Mouse (Mus musculus): ENCODE results near the gene Aspscr1. TPM values are rescaled to one million over a fixed set of nuclear protein-coding genes. Genes with fewer than 3 reads are reported as not detected.
"Not testable (repeated sequence)": the region's sequence is repeated elsewhere in the genome, so short reads cannot be mapped to it uniquely, and the experiment has no call there.

Gene Aspscr1
- polyA plus RNA-seq, 1 experiment from 2014 or later: 141 TPM

DNA sequence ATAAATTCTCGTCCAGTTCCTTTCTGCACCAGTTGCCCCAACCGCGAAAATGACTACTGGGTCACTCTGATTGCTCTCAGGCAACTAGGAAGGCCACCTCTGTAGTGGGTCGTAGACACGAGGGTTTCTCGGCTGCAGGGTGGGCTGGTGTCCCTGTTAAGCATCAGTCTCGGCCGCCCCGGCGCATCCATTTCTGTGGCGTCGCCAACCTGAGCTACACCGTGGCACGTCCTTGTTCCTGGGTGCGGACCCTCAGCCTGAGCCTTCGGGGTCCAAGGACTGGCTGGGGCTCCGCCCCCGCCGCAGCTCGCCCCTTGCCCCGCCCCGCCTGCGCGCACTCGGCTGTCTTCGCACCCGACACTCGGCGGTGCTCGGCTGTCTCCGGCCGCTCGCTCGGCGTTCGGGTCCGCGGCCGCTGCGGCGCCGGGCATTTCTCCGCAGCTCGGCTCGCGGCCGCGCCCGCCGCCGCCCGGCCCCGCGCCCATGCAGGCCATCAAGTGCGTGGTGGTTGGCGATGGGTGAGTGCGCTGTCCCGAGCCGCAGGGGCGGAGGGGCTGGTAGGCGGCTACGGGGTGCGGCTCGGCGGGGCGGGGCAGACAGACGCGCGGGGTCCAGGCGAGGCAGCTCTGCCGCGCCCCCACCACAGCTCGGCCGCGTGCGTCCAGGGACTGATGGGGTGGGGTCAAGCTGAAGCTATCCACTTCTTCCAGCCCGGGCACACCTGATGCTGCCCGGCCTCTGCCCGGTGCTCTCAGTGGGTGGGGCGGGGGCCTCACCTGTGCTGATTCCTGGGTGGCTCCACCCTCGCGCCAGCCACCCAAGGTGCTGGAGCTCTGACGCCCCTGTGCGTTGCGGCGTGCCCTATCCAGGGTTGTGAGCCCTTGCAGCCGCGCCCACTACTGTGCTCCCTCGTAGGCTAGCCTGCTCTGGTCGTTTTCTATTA is 48.6 kb downstream of the Aspscr1 start, which contains the start of gene Rac3:
Gene Rac3 (plus strand): TSS at position 347 of the 943 bp plus-strand sequence.
- H3K9ac ChIP-seq: peak within 1 kb of the TSS; percentile 93
- WGBS: under 1% methylated on average over 83 of the region's 90 CpGs
- H3K27ac ChIP-seq (replicated peaks): peak within 1 kb of the TSS; percentile 73
- peak within 1 kb of the TSS; percentile 96 for H3K4me2 ChIP-seq
- peak within 1 kb of the TSS; percentile 66 for H3K4me3 ChIP-seq
- peak; percentile 88 for ATAC-seq (ENCODE audit: low read depth)
- H3K27me3 ChIP-seq: peaks cover 12% of the 10 kb centered on the region
- peaks cover 27% of the 10 kb centered on the region for H3K4me1 ChIP-seq (replicated peaks)
- H3K36me3 ChIP-seq: peaks cover 48% of the 10 kb centered on the region
- no peaks in the 10 kb centered on the region for H3K9me3 ChIP-seq

DNA sequence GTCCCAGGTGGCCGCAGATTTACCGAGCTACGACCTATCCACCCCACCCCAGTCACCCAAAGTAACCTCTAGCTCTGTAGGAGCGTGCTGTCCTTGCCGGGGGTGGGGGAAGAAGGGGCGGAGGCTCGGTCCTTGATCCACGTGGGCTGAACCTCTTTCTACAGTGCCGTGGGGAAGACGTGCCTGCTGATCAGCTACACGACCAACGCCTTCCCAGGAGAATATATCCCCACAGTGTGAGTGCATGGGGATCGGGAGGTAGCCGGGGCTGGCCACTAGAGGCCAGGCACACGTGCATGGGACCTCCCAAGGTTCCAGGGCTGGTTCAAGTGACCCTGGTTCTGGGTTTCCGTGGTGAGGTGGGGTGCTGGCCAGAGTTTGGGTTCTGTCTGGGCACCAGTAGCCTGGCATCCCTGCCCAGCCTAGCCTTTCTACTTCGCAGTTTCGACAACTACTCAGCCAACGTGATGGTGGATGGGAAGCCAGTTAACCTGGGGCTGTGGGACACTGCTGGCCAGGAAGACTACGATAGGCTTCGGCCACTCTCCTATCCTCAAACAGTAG is 49.4 kb downstream of the Aspscr1 start:
- WGBS: 19% methylated on average over 21 of the region's 21 CpGs
- H3K4me2 ChIP-seq: peak overlapping the region; percentile 96
- no peak; the same call in none of the 2 replicates for ATAC-seq (ENCODE audit: low read depth)
- no peak overlapping the region for H3K27ac ChIP-seq (replicated peaks)
- peaks cover 33% of the 10 kb centered on the region for H3K4me1 ChIP-seq (replicated peaks)
- H3K36me3 ChIP-seq: peaks cover 41% of the 10 kb centered on the region
- peak overlapping the region; percentile 93 for H3K9ac ChIP-seq
- peak overlapping the region; percentile 66 for H3K4me3 ChIP-seq
- peaks cover 12% of the 10 kb centered on the region for H3K27me3 ChIP-seq
- H3K9me3 ChIP-seq: no peaks in the 10 kb centered on the region

DNA sequence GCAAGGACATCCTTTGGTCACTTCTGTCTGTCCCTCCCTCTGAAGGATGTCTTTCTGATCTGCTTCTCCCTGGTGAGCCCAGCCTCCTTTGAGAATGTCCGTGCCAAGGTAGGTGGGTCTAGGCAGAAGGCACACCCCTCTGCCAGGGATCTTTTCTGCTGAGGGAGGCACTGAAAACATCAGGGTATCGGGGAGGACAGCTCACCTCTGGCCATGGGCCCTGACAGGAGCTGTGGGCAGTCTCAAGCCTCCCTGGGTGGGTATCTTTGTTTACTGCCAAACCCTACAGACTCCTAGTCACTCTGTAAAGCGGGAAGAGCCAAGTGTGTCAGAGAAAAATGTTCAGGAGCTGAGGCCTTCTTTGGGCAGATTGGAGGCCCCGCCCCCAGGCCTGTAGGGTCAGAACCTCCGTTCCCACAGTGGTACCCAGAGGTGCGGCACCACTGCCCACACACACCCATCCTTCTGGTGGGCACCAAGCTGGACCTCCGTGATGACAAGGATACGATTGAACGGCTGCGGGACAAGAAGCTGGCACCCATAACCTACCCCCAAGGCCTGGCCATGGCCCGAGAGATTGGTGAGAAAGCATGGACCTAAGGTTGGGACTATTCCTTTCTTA is 50.1 kb downstream of the Aspscr1 start:
- Histone ChIP-seq H3K27ac (replicated peaks) (no peak overlapping the region), H3K4me1 (replicated peaks) (peaks cover 33% of the 10 kb centered on the region), H3K9ac (peak overlapping the region; percentile 93), H3K4me3 (peak overlapping the region; percentile 66), H3K36me3 (peaks cover 33% of the 10 kb centered on the region), H3K9me3 (no peaks in the 10 kb centered on the region), H3K27me3 (peaks cover 12% of the 10 kb centered on the region), H3K4me2 (peak overlapping the region; percentile 96)
- ATAC-seq (ENCODE audit: low read depth): no peak
- 88% methylated on average over 11 of the region's 11 CpGs for WGBS

DNA sequence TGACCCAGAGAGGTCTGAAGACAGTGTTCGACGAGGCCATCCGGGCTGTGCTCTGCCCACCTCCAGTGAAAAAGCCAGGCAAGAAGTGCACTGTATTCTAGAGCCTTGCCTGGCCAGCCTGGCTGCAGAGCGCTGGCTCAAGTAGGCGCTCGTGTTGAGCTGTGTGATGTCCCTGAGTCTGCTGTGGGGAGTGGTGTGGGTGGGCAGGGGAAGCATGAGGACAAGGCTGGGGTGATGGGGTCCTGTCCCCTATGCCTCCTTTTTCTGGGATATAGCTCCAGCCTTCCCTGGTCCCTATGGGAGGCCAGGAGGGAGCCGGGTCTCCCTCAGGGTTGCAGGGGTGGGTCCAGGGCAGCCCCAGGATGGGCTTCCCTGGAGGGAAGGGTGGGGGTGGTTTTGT is 50.7 kb downstream of the Aspscr1 start:
- 0 out of 2 replicates have a peak overlapping the region, but pooled peaks have one; percentile 26 for H3K9ac ChIP-seq
- H3K27me3 ChIP-seq: peaks cover 12% of the 10 kb centered on the region
- no peak for ATAC-seq (ENCODE audit: low read depth)
- no peak overlapping the region for H3K4me2 ChIP-seq
- 87% methylated on average over 7 of the region's 7 CpGs for WGBS
- H3K9me3 ChIP-seq: no peaks in the 10 kb centered on the region
- no peak overlapping the region for H3K27ac ChIP-seq (replicated peaks)
- H3K4me3 ChIP-seq: no peak overlapping the region
- H3K4me1 ChIP-seq (replicated peaks): peaks cover 33% of the 10 kb centered on the region
- H3K36me3 ChIP-seq: peaks cover 27% of the 10 kb centered on the region

- H3K4me2 ChIP-seq: peak overlapping the region; percentile 81
- H3K27ac ChIP-seq (replicated peaks): no peak overlapping the region
- peaks cover 28% of the 10 kb centered on the region for H3K4me1 ChIP-seq (replicated peaks)
- ATAC-seq (ENCODE audit: low read depth): peak; percentile 24; the same call in 1 of the 2 replicates
- H3K9ac ChIP-seq: peak overlapping the region; percentile 77
- WGBS: 16% methylated on average over 36 of the region's 36 CpGs
- H3K27me3 ChIP-seq: peaks cover 18% of the 10 kb centered on the region
- H3K9me3 ChIP-seq: no peaks in the 10 kb centered on the region
- peaks cover 11% of the 10 kb centered on the region; the same call in 1 of the 2 replicates for H3K36me3 ChIP-seq
- peak overlapping the region; percentile 55 for H3K4me3 ChIP-seq
Observed at GRCm38 (mm10) chr11:120726243-120727168, 53.7 kb downstream of the Aspscr1 start.

- Histone ChIP-seq H3K27me3 (peaks cover 17% of the 10 kb centered on the region), H3K27ac (replicated peaks) (no peak within 1 kb of the TSS), H3K4me3 (peak within 1 kb of the TSS; percentile 55), H3K36me3 (peaks cover 11% of the 10 kb centered on the region; the same call in 1 of the 2 replicates), H3K9me3 (no peaks in the 10 kb centered on the region), H3K4me2 (peak within 1 kb of the TSS; percentile 81), H3K9ac (peak within 1 kb of the TSS; percentile 77), H3K4me1 (replicated peaks) (peaks cover 22% of the 10 kb centered on the region)
- ATAC-seq (ENCODE audit: low read depth): peak; percentile 85
- WGBS: under 1% methylated on average over 14 of the region's 14 CpGs
Observed at GRCm38 (mm10) chr11:120727169-120727527, 54.4 kb downstream of the Aspscr1 start, which contains the start of gene Dcxr. Gene Dcxr (minus strand): TSS chr11:120727281.

GRCm38 (mm10) chr11:120727564-120727963 is 54.8 kb downstream of the Aspscr1 start:
- 59% methylated on average over 12 of the region's 12 CpGs for WGBS
- Histone ChIP-seq H3K9ac (no peak overlapping the region), H3K4me1 (replicated peaks) (peaks cover 18% of the 10 kb centered on the region), H3K4me3 (no peak overlapping the region), H3K27me3 (peaks cover 13% of the 10 kb centered on the region), H3K4me2 (peak overlapping the region; percentile 81), H3K27ac (replicated peaks) (no peak overlapping the region), H3K36me3 (peaks cover 11% of the 10 kb centered on the region; the same call in 1 of the 2 replicates), H3K9me3 (no peaks in the 10 kb centered on the region)
- ATAC-seq (ENCODE audit: low read depth): no peak

- H3K9me3 ChIP-seq: no peaks in the 10 kb centered on the region
- H3K4me1 ChIP-seq (replicated peaks): peaks cover 14% of the 10 kb centered on the region
- ATAC-seq (ENCODE audit: low read depth): no peak
- H3K27me3 ChIP-seq: peaks cover 10% of the 10 kb centered on the region
- no peak overlapping the region for H3K27ac ChIP-seq (replicated peaks)
- no peak overlapping the region for H3K9ac ChIP-seq
- peaks cover 6% of the 10 kb centered on the region; the same call in 1 of the 2 replicates for H3K36me3 ChIP-seq
- 68% methylated on average over 11 of the region's 11 CpGs for WGBS
- H3K4me2 ChIP-seq: no peak overlapping the region
- no peak overlapping the region for H3K4me3 ChIP-seq
Observed at GRCm38 (mm10) chr11:120728530-120729240, 55.9 kb downstream of the Aspscr1 start.

DNA sequence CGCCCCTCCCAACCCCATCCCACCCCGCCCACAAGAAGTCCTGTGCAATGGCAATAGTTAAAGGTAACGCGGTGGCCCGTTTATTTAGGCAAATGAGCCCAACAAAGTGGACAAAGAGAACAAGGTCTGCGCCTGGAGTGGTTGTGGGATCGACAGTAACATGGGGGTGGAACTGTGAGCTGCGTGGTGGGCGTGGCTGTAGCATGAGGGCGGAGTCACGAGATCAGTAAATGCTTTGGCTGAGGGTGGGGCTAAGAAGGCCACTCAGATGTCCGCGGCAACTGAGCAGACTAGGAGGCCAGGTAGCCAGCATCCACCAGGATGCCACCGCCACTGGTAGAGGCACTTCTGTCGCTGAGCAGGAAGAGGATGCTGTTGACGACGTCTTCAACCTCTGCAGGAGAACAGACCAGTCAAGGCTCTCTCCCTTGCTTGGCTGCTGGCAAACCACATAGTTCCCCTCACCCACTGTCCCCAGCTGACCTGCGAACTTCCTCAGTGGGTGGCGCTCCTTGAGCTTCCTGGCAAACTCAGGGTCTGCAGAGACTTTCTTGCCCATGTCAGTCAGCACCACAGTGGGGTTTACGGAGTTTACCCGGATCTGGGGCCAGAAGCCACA is 56.8 kb downstream of the Aspscr1 start:
- not testable (repeated sequence) for H3K4me3 ChIP-seq; H3K9ac ChIP-seq; ATAC-seq (ENCODE audit: low read depth); H3K27ac ChIP-seq (replicated peaks); H3K27me3 ChIP-seq; H3K9me3 ChIP-seq; H3K36me3 ChIP-seq
- WGBS: 3% methylated on average over 18 of the region's 21 CpGs
- Histone ChIP-seq H3K4me2 (peak overlapping the region; percentile 35), H3K4me1 (replicated peaks) (peaks cover 14% of the 10 kb centered on the region)

DNA sequence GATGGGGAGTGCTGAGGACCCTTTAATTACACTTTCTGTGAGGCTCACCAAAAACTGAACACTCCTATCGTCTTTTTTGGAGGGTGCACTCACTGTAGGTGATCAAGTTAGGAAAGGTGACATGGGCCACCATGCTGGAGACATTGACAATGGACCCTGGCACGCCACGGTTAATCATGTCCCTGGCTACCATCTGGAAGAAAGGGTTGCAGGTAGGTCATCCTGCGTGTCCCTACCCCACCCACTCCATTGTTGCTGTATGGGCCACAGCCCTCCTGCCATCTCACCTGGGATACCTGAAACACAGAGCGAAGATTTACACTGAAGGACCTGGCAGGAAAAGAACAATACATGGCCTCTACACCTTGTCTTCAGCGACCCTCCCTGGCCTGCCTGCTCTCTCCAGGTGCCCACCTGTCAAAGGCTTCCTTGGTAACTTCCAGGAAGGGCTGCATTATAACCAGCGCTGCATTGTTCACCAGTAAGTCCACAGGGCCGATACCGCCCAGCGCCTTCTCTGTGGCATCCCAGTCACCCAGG is 57.6 kb downstream of the Aspscr1 start:
- peaks cover 7% of the 10 kb centered on the region for H3K27me3 ChIP-seq
- H3K4me2 ChIP-seq: no peak overlapping the region
- H3K36me3 ChIP-seq: no peaks in the 10 kb centered on the region
- WGBS: 88% methylated on average over 10 of the region's 10 CpGs
- H3K9me3 ChIP-seq: no peaks in the 10 kb centered on the region
- no peak overlapping the region for H3K9ac ChIP-seq
- no peak overlapping the region for H3K27ac ChIP-seq (replicated peaks)
- H3K4me1 ChIP-seq (replicated peaks): peaks cover 14% of the 10 kb centered on the region
- no peak for ATAC-seq (ENCODE audit: low read depth)
- H3K4me3 ChIP-seq: no peak overlapping the region

Data from neural tube, embryonic 13.5 days (tissue).